Mouse (Mus musculus): Measurements from ENCODE around the gene Dock7. TPM values are rescaled to one million over a fixed set of nuclear protein-coding genes. Genes with fewer than 3 reads are reported as not detected.
A peak's percentile ranks its signal among the peaks of the same experiment; 100 is the strongest.

Gene Dock7
- polyA plus RNA-seq, 1 experiment from 2014 or later, result 41.7 TPM

- no peak overlapping the region for H3K9ac ChIP-seq
- H3K4me2 ChIP-seq, result no peak overlapping the region
- WGBS, result 82% methylated on average over 6 of the region's 6 CpGs
- H3K36me3 ChIP-seq, result peaks cover 15% of the 10 kb centered on the region
- no peaks in the 10 kb centered on the region for H3K27me3 ChIP-seq (replicated peaks)
- H3K4me3 ChIP-seq (replicated peaks), result no peak overlapping the region
- H3K4me1 ChIP-seq, result no peaks in the 10 kb centered on the region
- no peaks in the 10 kb centered on the region for H3K9me3 ChIP-seq
- ATAC-seq (ENCODE audit: insufficient read depth, low FRiP score, low read depth), result no peak
- no peak overlapping the region for H3K27ac ChIP-seq
Measured at GRCm38 (mm10) chr4:99068806-99069205, 51.9 kb downstream of the Dock7 start.

DNA sequence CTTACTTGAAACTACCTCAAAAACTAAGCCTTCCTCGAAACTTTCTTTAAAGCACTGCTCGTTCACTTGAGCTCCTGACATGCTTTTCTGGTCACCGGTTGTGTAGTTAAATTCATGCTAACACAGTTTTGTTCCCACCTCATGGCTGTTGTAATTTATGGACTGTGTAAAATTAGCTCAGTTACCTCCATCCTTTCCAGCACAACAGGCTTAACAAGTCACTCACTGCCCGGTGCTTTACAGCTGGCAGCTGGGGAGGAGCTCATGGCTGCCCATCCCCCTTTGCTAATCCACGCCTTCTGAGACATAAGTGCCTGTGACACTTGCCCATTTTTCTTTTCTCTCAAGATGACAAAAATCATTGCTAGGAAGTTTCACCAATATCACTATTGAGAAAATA, 56.2 kb downstream of the Dock7 start:
- H3K27ac ChIP-seq, result no peak overlapping the region

DNA sequence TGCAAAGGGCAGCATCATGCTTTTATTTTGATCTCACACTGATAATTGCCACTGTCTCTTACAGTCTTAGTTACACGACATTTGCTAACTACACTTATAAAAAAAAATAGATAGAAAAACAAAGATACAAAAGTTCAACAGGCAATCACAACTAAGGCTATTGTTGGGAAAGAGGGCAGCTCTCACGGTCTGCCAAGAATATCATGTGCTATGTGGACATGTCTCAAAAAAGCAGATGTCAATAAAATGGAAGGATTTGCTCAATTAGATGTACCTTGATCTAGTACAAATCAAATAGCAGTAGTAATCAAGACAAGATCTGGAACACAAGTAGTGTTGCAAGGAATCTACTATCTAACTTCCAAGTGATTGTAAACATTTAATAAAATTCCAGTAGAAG, 72.1 kb downstream of the Dock7 start:
- H3K4me3 ChIP-seq (replicated peaks), result no peak overlapping the region
- H3K4me1 ChIP-seq, result no peaks in the 10 kb centered on the region
- H3K4me2 ChIP-seq, result no peak overlapping the region
- no peaks in the 10 kb centered on the region for H3K9me3 ChIP-seq
- H3K27ac ChIP-seq, result no peak overlapping the region
- no peak for ATAC-seq (ENCODE audit: insufficient read depth, low FRiP score, low read depth)
- WGBS, result 88% methylated on average over 2 of the region's 2 CpGs
- no peak overlapping the region for H3K9ac ChIP-seq
- 0 out of 2 replicates have a peak, but pooled peaks cover 3% of the 10 kb centered on the region for H3K36me3 ChIP-seq
- no peaks in the 10 kb centered on the region for H3K27me3 ChIP-seq (replicated peaks)

More for the DNA sequence above, 56.2 kb downstream of the Dock7 start:
- H3K27me3 ChIP-seq (replicated peaks), result no peaks in the 10 kb centered on the region
- no peak overlapping the region for H3K9ac ChIP-seq
- H3K4me3 ChIP-seq (replicated peaks), result no peak overlapping the region
- H3K9me3 ChIP-seq, result no peaks in the 10 kb centered on the region
- H3K36me3 ChIP-seq, result peaks cover 15% of the 10 kb centered on the region
- WGBS, result 52% methylated on average over 5 of the region's 5 CpGs
- no peak overlapping the region for H3K4me2 ChIP-seq
- no peak for ATAC-seq (ENCODE audit: insufficient read depth, low FRiP score, low read depth)
- no peaks in the 10 kb centered on the region for H3K4me1 ChIP-seq

- Histone ChIP-seq H3K4me3 (replicated peaks) (no peak overlapping the region), H3K36me3 (peaks cover 11% of the 10 kb centered on the region; the same call in 1 of the 2 replicates), H3K4me1 (no peaks in the 10 kb centered on the region), H3K27me3 (replicated peaks) (no peaks in the 10 kb centered on the region), H3K4me2 (no peak overlapping the region), H3K9me3 (no peaks in the 10 kb centered on the region), H3K27ac (no peak overlapping the region), H3K9ac (no peak overlapping the region)
- WGBS, result 79% methylated on average over 3 of the region's 3 CpGs
- ATAC-seq (ENCODE audit: insufficient read depth, low FRiP score, low read depth), result no peak
Measured at GRCm38 (mm10) chr4:99046471-99046870, 74.2 kb downstream of the Dock7 start.

DNA sequence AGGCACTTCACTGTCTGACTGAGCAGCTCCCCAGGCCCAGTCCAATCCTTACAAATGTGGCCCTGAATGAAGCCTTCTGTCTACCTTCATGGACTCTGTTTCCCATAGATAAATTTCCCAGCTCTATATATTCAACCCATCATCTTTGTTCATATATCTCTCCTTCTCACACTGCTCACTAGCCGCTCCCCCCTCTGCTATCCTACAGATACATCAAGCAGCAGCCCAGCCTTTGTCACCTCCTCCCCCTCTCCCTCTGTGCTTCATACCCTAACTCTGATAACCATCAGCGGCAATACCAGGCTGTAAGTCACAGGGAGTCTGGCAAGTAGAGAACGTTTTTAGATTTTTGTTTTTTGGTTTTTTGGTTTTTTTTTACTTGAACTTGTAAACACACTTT, 75.9 kb downstream of the Dock7 start:
- 73% methylated on average over 3 of the region's 3 CpGs for WGBS
- no peaks in the 10 kb centered on the region for H3K27me3 ChIP-seq (replicated peaks)
- peak; percentile 65; the same call in 1 of the 2 replicates for ATAC-seq (ENCODE audit: insufficient read depth, low FRiP score, low read depth)
- no peak overlapping the region for H3K27ac ChIP-seq
- no peak overlapping the region for H3K9ac ChIP-seq
- H3K36me3 ChIP-seq, result peaks cover 11% of the 10 kb centered on the region; the same call in 1 of the 2 replicates
- no peak overlapping the region for H3K4me3 ChIP-seq (replicated peaks)
- no peaks in the 10 kb centered on the region for H3K9me3 ChIP-seq
- H3K4me2 ChIP-seq, result no peak overlapping the region
- no peaks in the 10 kb centered on the region for H3K4me1 ChIP-seq

GRCm38 (mm10) chr4:99032921-99033320, 87.8 kb downstream of the Dock7 start:
- no peaks in the 10 kb centered on the region for H3K27me3 ChIP-seq (replicated peaks)
- WGBS, result 58% methylated on average over 4 of the region's 4 CpGs
- H3K27ac ChIP-seq, result no peak overlapping the region
- H3K9me3 ChIP-seq, result no peaks in the 10 kb centered on the region
- H3K4me2 ChIP-seq, result no peak overlapping the region
- H3K4me1 ChIP-seq, result no peaks in the 10 kb centered on the region
- no peak overlapping the region for H3K4me3 ChIP-seq (replicated peaks)
- no peak overlapping the region for H3K9ac ChIP-seq
- H3K36me3 ChIP-seq, result no peaks in the 10 kb centered on the region
- ATAC-seq (ENCODE audit: insufficient read depth, low FRiP score, low read depth), result no peak

DNA sequence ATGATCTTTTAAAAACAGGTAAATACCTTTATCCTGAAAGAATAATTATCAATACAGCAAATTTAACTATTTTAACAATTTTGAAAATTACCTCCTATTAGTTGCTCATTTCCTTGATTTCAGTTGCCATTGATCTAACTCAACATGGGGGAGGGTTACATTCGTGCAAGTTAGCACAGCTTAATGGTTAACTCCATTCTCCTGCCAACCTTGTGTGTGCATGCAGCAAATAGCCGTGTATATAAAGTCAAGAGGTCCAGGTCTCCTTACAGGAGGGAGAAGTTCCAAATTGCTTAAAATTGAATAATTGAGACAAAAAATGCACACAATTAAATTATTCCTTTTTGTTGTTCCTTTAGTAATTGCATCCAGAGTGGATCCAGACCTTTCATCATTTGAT, 90.0 kb downstream of the Dock7 start, which contains the start of gene Angptl3:
Angptl3 (plus strand) TSS at position 269 of the 400 bp plus-strand sequence.
- Histone ChIP-seq H3K27me3 (replicated peaks) (no peaks in the 10 kb centered on the region), H3K9me3 (no peaks in the 10 kb centered on the region), H3K27ac (no peak within 1 kb of the TSS), H3K4me2 (no peak within 1 kb of the TSS), H3K4me3 (replicated peaks) (no peak within 1 kb of the TSS), H3K4me1 (no peaks in the 10 kb centered on the region), H3K36me3 (no peaks in the 10 kb centered on the region), H3K9ac (no peak within 1 kb of the TSS)
- 56% methylated on average over 2 of the region's 2 CpGs for whole genome bisulfite sequencing
- ATAC-seq (ENCODE audit: insufficient read depth, low FRiP score, low read depth), result no peak

- Histone ChIP-seq H3K27ac (no peak overlapping the region), H3K9me3 (no peaks in the 10 kb centered on the region), H3K4me3 (replicated peaks) (no peak overlapping the region), H3K4me2 (no peak overlapping the region), H3K9ac (no peak overlapping the region), H3K36me3 (no peaks in the 10 kb centered on the region), H3K4me1 (no peaks in the 10 kb centered on the region), H3K27me3 (replicated peaks) (no peaks in the 10 kb centered on the region)
- 77% methylated on average over 5 of the region's 5 CpGs for WGBS
- no peak for ATAC-seq (ENCODE audit: insufficient read depth, low FRiP score, low read depth)
Measured at GRCm38 (mm10) chr4:99028377-99028776, 92.3 kb downstream of the Dock7 start.

- no peaks in the 10 kb centered on the region for H3K4me1 ChIP-seq
- ATAC-seq (ENCODE audit: insufficient read depth, low FRiP score, low read depth), result no peak
- H3K27me3 ChIP-seq (replicated peaks), result no peaks in the 10 kb centered on the region
- 91% methylated on average over 8 of the region's 8 CpGs for whole genome bisulfite sequencing
- H3K9ac ChIP-seq, result no peak overlapping the region
- H3K36me3 ChIP-seq, result 0 out of 2 replicates have a peak, but pooled peaks cover 3% of the 10 kb centered on the region
- H3K4me2 ChIP-seq, result no peak overlapping the region
- no peak overlapping the region for H3K4me3 ChIP-seq (replicated peaks)
- no peak overlapping the region for H3K27ac ChIP-seq
- no peaks in the 10 kb centered on the region for H3K9me3 ChIP-seq
Measured at GRCm38 (mm10) chr4:99022221-99022620, 98.5 kb downstream of the Dock7 start.

DNA sequence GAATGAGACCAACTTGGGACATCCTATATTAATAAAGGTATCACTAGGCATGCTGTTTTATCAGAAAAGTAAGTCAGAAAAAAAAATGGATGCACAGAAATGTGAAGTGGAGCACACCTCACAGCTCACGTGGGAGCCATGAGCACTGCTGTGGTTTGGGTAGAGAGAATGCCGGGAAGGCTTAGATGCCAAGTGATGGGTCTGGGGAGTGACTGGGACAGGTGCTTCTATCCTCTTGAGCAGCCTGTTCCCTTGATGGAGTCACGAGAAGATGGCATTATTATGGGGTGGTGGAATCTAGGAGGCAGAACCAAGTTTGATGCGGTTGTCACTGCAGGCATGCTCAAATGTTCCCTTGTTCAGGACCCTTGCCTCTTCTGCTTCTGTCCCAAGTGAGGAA, 109.7 kb downstream of the Dock7 start:
- Histone ChIP-seq H3K27me3 (replicated peaks) (no peaks in the 10 kb centered on the region), H3K9ac (no peak overlapping the region), H3K36me3 (peaks cover 13% of the 10 kb centered on the region), H3K9me3 (no peaks in the 10 kb centered on the region), H3K4me3 (replicated peaks) (no peak overlapping the region), H3K27ac (no peak overlapping the region), H3K4me2 (no peak overlapping the region), H3K4me1 (no peaks in the 10 kb centered on the region)
- no peak for ATAC-seq (ENCODE audit: insufficient read depth, low FRiP score, low read depth)
- 90% methylated on average over 4 of the region's 4 CpGs for WGBS

- WGBS, result 70% methylated on average over 2 of the region's 2 CpGs
Measured at GRCm38 (mm10) chr4:99006319-99006718, 114.4 kb downstream of the Dock7 start.

DNA sequence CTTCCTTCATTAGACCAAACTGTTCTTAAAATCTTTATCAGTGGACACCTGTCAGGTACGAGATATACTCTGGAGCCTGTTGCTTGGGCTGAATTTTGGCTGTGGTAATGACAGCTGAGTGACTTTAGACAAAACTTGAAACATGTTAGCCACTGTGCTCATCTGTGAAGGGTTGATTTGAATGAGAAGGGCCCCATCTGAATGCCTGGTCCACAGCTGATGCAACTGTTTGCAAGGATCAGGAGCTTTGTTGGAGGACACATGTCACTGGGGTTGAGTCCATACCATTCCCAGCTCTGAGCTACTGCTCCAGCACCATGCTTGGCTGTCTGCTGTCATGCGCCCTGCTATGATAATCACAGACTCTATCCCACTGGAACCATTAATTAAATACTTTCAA, 115.1 kb downstream of the Dock7 start:
- Histone ChIP-seq H3K9ac (no peak overlapping the region), H3K4me2 (no peak overlapping the region)
- no peak for ATAC-seq (ENCODE audit: insufficient read depth, low FRiP score, low read depth)

More at GRCm38 (mm10) chr4:99006319-99006718, 114.4 kb downstream of the Dock7 start:
- Histone ChIP-seq H3K9ac (no peak overlapping the region), H3K27me3 (replicated peaks) (no peaks in the 10 kb centered on the region), H3K27ac (no peak overlapping the region), H3K9me3 (no peaks in the 10 kb centered on the region), H3K4me1 (no peaks in the 10 kb centered on the region), H3K36me3 (peaks cover 13% of the 10 kb centered on the region), H3K4me3 (replicated peaks) (no peak overlapping the region), H3K4me2 (no peak overlapping the region)
- no peak for ATAC-seq (ENCODE audit: insufficient read depth, low FRiP score, low read depth)

GRCm38 (mm10) chr4:98993491-98993890, 127.2 kb downstream of the Dock7 start:
- Histone ChIP-seq H3K4me2 (no peak overlapping the region), H3K27me3 (replicated peaks) (no peaks in the 10 kb centered on the region), H3K9me3 (no peaks in the 10 kb centered on the region), H3K4me3 (replicated peaks) (no peak overlapping the region), H3K9ac (no peak overlapping the region), H3K36me3 (0 out of 2 replicates have a peak, but pooled peaks cover 3% of the 10 kb centered on the region), H3K27ac (no peak overlapping the region), H3K4me1 (no peaks in the 10 kb centered on the region)
- 74% methylated on average over 4 of the region's 4 CpGs for WGBS
- ATAC-seq (ENCODE audit: insufficient read depth, low FRiP score, low read depth), result no peak

More for the DNA sequence above, 115.1 kb downstream of the Dock7 start:
- Histone ChIP-seq H3K4me3 (replicated peaks) (no peak overlapping the region), H3K27ac (no peak overlapping the region), H3K27me3 (replicated peaks) (no peaks in the 10 kb centered on the region), H3K36me3 (peaks cover 8% of the 10 kb centered on the region; the same call in 1 of the 2 replicates), H3K4me1 (no peaks in the 10 kb centered on the region), H3K9me3 (no peaks in the 10 kb centered on the region)
- WGBS, result 88% methylated on average over 2 of the region's 2 CpGs
